Mouse (Mus musculus): ENCODE measurements around the gene Gm15217. TPM values are rescaled to one million over a fixed set of nuclear protein-coding genes. Genes with fewer than 3 reads are reported as not detected.

Gm15217 gene
- polyA plus RNA-seq, 1 experiment from 2014 or later: not detected

- H3K4me1 ChIP-seq (ENCODE audit: control insufficient read depth in 2 of 2, insufficient read depth in 2 of 2, low read length in 2 of 2): peaks cover 4 to 18% of the 10 kb centered on the region in 2 experiments; a peak in 3 of 4 replicates
Observed at GRCm38 (mm10) chr14:46387821-46388481, 8.7 kb downstream of the Gm15217 start.

GRCm38 (mm10) chr14:46388636-46389035 lies 9.4 kb downstream of the Gm15217 start:
- Histone ChIP-seq H3K27ac (replicated peaks in 1 of 2; ENCODE audit: control insufficient read depth in 1 of 2, insufficient read depth in 1 of 2, low read depth in 2 of 2, low read length in 2 of 2) (peak overlapping the region; percentile 44 to 85; a peak in 3 of 4 replicates), H3K4me3 (ENCODE audit: control insufficient read depth in 1 of 2, insufficient read depth in 1 of 2, low read depth in 1 of 2, low read length in 2 of 2) (peak overlapping the region; percentile 68 to 83), H3K36me3 (ENCODE audit: control insufficient read depth, insufficient read depth, low read length) (0 out of 2 replicates have a peak, but pooled peaks cover 4% of the 10 kb centered on the region), H3K9me3 (ENCODE audit: control insufficient read depth, low read length) (no peaks in the 10 kb centered on the region), H3K4me1 (ENCODE audit: control insufficient read depth in 2 of 2, insufficient read depth in 2 of 2, low read length in 2 of 2) (peaks cover 4 to 18% of the 10 kb centered on the region in 2 experiments; a peak in 3 of 4 replicates), H3K4me2 (ENCODE audit: low read length) (peak overlapping the region; percentile 92), H3K9ac (ENCODE audit: low read length) (peak overlapping the region; percentile 76), H3K27me3 (ENCODE audit: control insufficient read depth, insufficient read depth, low read length) (peaks cover 37% of the 10 kb centered on the region)
- under 1% methylated on average over 27 of the region's 27 CpGs for WGBS
- no peak for ATAC-seq (ENCODE audit: insufficient number of reproducible peaks, insufficient read depth, low FRiP score, low read depth)

More at GRCm38 (mm10) chr14:46387821-46388481, 8.7 kb downstream of the Gm15217 start:
- Histone ChIP-seq H3K9me3 (ENCODE audit: control insufficient read depth, low read length) (no peaks in the 10 kb centered on the region), H3K4me3 (ENCODE audit: control insufficient read depth in 1 of 2, insufficient read depth in 1 of 2, low read depth in 1 of 2, low read length in 2 of 2) (peak overlapping the region; percentile 68 to 83), H3K36me3 (ENCODE audit: control insufficient read depth, insufficient read depth, low read length) (peaks cover 7% of the 10 kb centered on the region; the same call in 1 of the 2 replicates), H3K4me2 (ENCODE audit: low read length) (peak overlapping the region; percentile 92), H3K9ac (ENCODE audit: low read length) (peak overlapping the region; percentile 76), H3K27ac (replicated peaks in 1 of 2; ENCODE audit: control insufficient read depth in 1 of 2, insufficient read depth in 1 of 2, low read depth in 2 of 2, low read length in 2 of 2) (peak overlapping the region; percentile 85 to 91), H3K27me3 (ENCODE audit: control insufficient read depth, insufficient read depth, low read length) (peaks cover 37% of the 10 kb centered on the region)
- under 1% methylated on average over 41 of the region's 41 CpGs for WGBS
- ATAC-seq (ENCODE audit: insufficient number of reproducible peaks, insufficient read depth, low FRiP score, low read depth): peak; percentile 32; the same call in 1 of the 2 replicates

GRCm38 (mm10) chr14:46389438-46390248 lies 10.4 kb downstream of the Gm15217 start:
- Histone ChIP-seq H3K36me3 (ENCODE audit: control insufficient read depth, insufficient read depth, low read length) (no peaks in the 10 kb centered on the region), H3K4me3 (ENCODE audit: control insufficient read depth in 1 of 2, insufficient read depth in 1 of 2, low read depth in 1 of 2, low read length in 2 of 2) (peak overlapping the region; percentile 33 to 68), H3K4me1 (ENCODE audit: control insufficient read depth in 2 of 2, insufficient read depth in 2 of 2, low read length in 2 of 2) (peaks cover 4 to 18% of the 10 kb centered on the region in 2 experiments; a peak in 3 of 4 replicates), H3K27me3 (ENCODE audit: control insufficient read depth, insufficient read depth, low read length) (peaks cover 37% of the 10 kb centered on the region), H3K4me2 (ENCODE audit: low read length) (peak overlapping the region; percentile 92), H3K9ac (ENCODE audit: low read length) (peak overlapping the region; percentile 76), H3K27ac (replicated peaks in 1 of 2; ENCODE audit: control insufficient read depth in 1 of 2, insufficient read depth in 1 of 2, low read depth in 2 of 2, low read length in 2 of 2) (peak overlapping the region; percentile 23 to 29; a peak in 2 of 4 replicates), H3K9me3 (ENCODE audit: control insufficient read depth, low read length) (no peaks in the 10 kb centered on the region)
- ATAC-seq (ENCODE audit: insufficient number of reproducible peaks, insufficient read depth, low FRiP score, low read depth): no peak
- WGBS: 6% methylated on average over 24 of the region's 24 CpGs

GRCm38 (mm10) chr14:46390249-46390775 lies 11.1 kb downstream of the Gm15217 start, which contains the start of gene Bmp4:
Gene Bmp4, minus strand, starts transcription at chr14:46390669.
- WGBS: under 1% methylated on average over 24 of the region's 26 CpGs
- no peak for ATAC-seq (ENCODE audit: insufficient number of reproducible peaks, insufficient read depth, low FRiP score, low read depth)
- no peaks in the 10 kb centered on the region for H3K9me3 ChIP-seq (ENCODE audit: control insufficient read depth, low read length)
- peak within 1 kb of the TSS; percentile 33 to 68 for H3K4me3 ChIP-seq (ENCODE audit: control insufficient read depth in 1 of 2, insufficient read depth in 1 of 2, low read depth in 1 of 2, low read length in 2 of 2)
- H3K27ac ChIP-seq (replicated peaks in 1 of 2; ENCODE audit: control insufficient read depth in 1 of 2, insufficient read depth in 1 of 2, low read depth in 2 of 2, low read length in 2 of 2): peak within 1 kb of the TSS; percentile 23 to 29; a peak in 2 of 4 replicates
- H3K27me3 ChIP-seq (ENCODE audit: control insufficient read depth, insufficient read depth, low read length): peaks cover 37% of the 10 kb centered on the region
- peak within 1 kb of the TSS; percentile 76 for H3K9ac ChIP-seq (ENCODE audit: low read length)
- no peaks in the 10 kb centered on the region for H3K36me3 ChIP-seq (ENCODE audit: control insufficient read depth, insufficient read depth, low read length)
- peaks cover 4 to 18% of the 10 kb centered on the region in 2 experiments; a peak in 3 of 4 replicates for H3K4me1 ChIP-seq (ENCODE audit: control insufficient read depth in 2 of 2, insufficient read depth in 2 of 2, low read length in 2 of 2)
- H3K4me2 ChIP-seq (ENCODE audit: low read length): peak within 1 kb of the TSS; percentile 92

GRCm38 (mm10) chr14:46391621-46392170 lies 12.5 kb downstream of the Gm15217 start:
- Histone ChIP-seq H3K27me3 (ENCODE audit: control insufficient read depth, insufficient read depth, low read length) (peaks cover 44% of the 10 kb centered on the region), H3K4me1 (ENCODE audit: control insufficient read depth in 2 of 2, insufficient read depth in 2 of 2, low read length in 2 of 2) (peaks cover 4 to 14% of the 10 kb centered on the region in 2 experiments; a peak in 2 of 4 replicates), H3K9me3 (ENCODE audit: control insufficient read depth, low read length) (no peaks in the 10 kb centered on the region), H3K27ac (replicated peaks in 1 of 2; ENCODE audit: control insufficient read depth in 1 of 2, insufficient read depth in 1 of 2, low read depth in 2 of 2, low read length in 2 of 2) (no peak overlapping the region), H3K9ac (ENCODE audit: low read length) (no peak overlapping the region), H3K4me3 (ENCODE audit: control insufficient read depth in 1 of 2, insufficient read depth in 1 of 2, low read depth in 1 of 2, low read length in 2 of 2) (no peak overlapping the region), H3K36me3 (ENCODE audit: control insufficient read depth, insufficient read depth, low read length) (no peaks in the 10 kb centered on the region), H3K4me2 (ENCODE audit: low read length) (no peak overlapping the region)
- no peak for ATAC-seq (ENCODE audit: insufficient number of reproducible peaks, insufficient read depth, low FRiP score, low read depth)
- WGBS: 46% methylated on average over 6 of the region's 6 CpGs

GRCm38 (mm10) chr14:46398091-46398695 lies 19.0 kb downstream of the Gm15217 start:
- Histone ChIP-seq H3K9ac (ENCODE audit: low read length) (peak overlapping the region; percentile 55), H3K27ac (replicated peaks in 1 of 2; ENCODE audit: control insufficient read depth in 1 of 2, insufficient read depth in 1 of 2, low read depth in 2 of 2, low read length in 2 of 2) (no peak overlapping the region), H3K4me1 (ENCODE audit: control insufficient read depth in 2 of 2, insufficient read depth in 2 of 2, low read length in 2 of 2) (peaks cover 0 to 6% of the 10 kb centered on the region in 2 experiments; a peak in 3 of 4 replicates), H3K9me3 (ENCODE audit: control insufficient read depth, low read length) (no peaks in the 10 kb centered on the region), H3K36me3 (ENCODE audit: control insufficient read depth, insufficient read depth, low read length) (no peaks in the 10 kb centered on the region), H3K4me3 (ENCODE audit: control insufficient read depth in 1 of 2, insufficient read depth in 1 of 2, low read depth in 1 of 2, low read length in 2 of 2) (peak overlapping the region; percentile 40 to 56), H3K27me3 (ENCODE audit: control insufficient read depth, insufficient read depth, low read length) (peaks cover 20% of the 10 kb centered on the region), H3K4me2 (ENCODE audit: low read length) (peak overlapping the region; percentile 68)
- ATAC-seq (ENCODE audit: insufficient number of reproducible peaks, insufficient read depth, low FRiP score, low read depth): no peak
- 4% methylated on average over 27 of the region's 27 CpGs for WGBS
